Mouse (Mus musculus): ENCODE results near the gene Pls3.
"Not testable (repeated sequence)": the region's sequence is repeated elsewhere in the genome, so short reads cannot be mapped to it uniquely, and the experiment has no call there.

Pls3 gene

GRCm38 (mm10) chrX:75779796-75780195, 95.2 kb downstream of the Pls3 start:
- intact Hi-C loops (cut with DNase I), result no loop called here

- intact Hi-C loops (cut with DNase I), result no loop called here
Measured at GRCm38 (mm10) chrX:75777461-75777860, 97.5 kb downstream of the Pls3 start.

- intact Hi-C loops (cut with DNase I), result no loop called here
Measured at GRCm38 (mm10) chrX:75764794-75765328, 110.1 kb downstream of the Pls3 start.

GRCm38 (mm10) chrX:75764135-75764793, 110.7 kb downstream of the Pls3 start:
- intact Hi-C loops (cut with DNase I), result no loop called here

GRCm38 (mm10) chrX:75759461-75759860, 115.5 kb downstream of the Pls3 start:
- intact Hi-C loops (cut with DNase I), result not testable (repeated sequence)

- intact Hi-C loops (cut with DNase I), result not testable (repeated sequence)
Measured at GRCm38 (mm10) chrX:75759036-75759435, 115.9 kb downstream of the Pls3 start.

GRCm38 (mm10) chrX:75757966-75758365, 117.0 kb downstream of the Pls3 start:
- intact Hi-C loops (cut with DNase I), result not testable (repeated sequence)

GRCm38 (mm10) chrX:75754531-75754930, 120.5 kb downstream of the Pls3 start:
- intact Hi-C loops (cut with DNase I), result not testable (repeated sequence)

GRCm38 (mm10) chrX:75750126-75750725, 124.8 kb downstream of the Pls3 start:
- intact Hi-C loops (cut with DNase I), result not testable (repeated sequence)

GRCm38 (mm10) chrX:75749312-75749711, 125.7 kb downstream of the Pls3 start:
- intact Hi-C loops (cut with DNase I), result not testable (repeated sequence)

GRCm38 (mm10) chrX:75744466-75744865, 130.5 kb downstream of the Pls3 start:
- intact Hi-C loops (cut with DNase I), result not testable (repeated sequence)

GRCm38 (mm10) chrX:75739464-75739863, 135.5 kb downstream of the Pls3 start:
- intact Hi-C loops (cut with DNase I), result not testable (repeated sequence)
